Mouse (Mus musculus) bone marrow macrophage, adult 2 months (primary cell): ENCODE results near the gene Dll4. TPM values are rescaled to one million over a fixed set of nuclear protein-coding genes. Genes with fewer than 3 reads are reported as not detected.

Experiments used
- H3K27ac ChIP-seq: 2 replicates; pipeline ENCODE4 v1.5.1; 2012; ENCODE audit warnings: low read depth, low read length; ENCODE audit not compliant: insufficient read depth
- H3K4me1 ChIP-seq: 2 replicates; pipeline ENCODE4 v1.6.1; 2012; ENCODE audit warnings: low read length; ENCODE audit not compliant: control insufficient read depth, insufficient read depth
- H3K4me3 ChIP-seq: 2 replicates; pipeline ENCODE4 v1.5.1; 2012; ENCODE audit warnings: mild to moderate bottlenecking, low read length, moderate library complexity; ENCODE audit not compliant: insufficient read depth
- CTCF ChIP-seq: IDR thresholded peaks from 2 replicates; pipeline ENCODE4 v1.5.1; 2012; ENCODE audit warnings: low read depth, mild to moderate bottlenecking, low read length, moderate library complexity
- POLR2A ChIP-seq: IDR thresholded peaks from 2 replicates; pipeline ENCODE4 v1.6.1; 2012; ENCODE audit warnings: mild to moderate bottlenecking, low read depth, low read length, borderline replicate concordance
- polyA plus RNA-seq: library from polyadenylated mRNA; stranded (reverse); fragments of >200 nt; gene quantifications from 2 replicates; pipeline ENCODE4 v1.2.4, GENCODE M21; 2012; ENCODE audit not compliant: missing spikeins, insufficient read depth, insufficient read length

The Dll4 gene
- polyA plus RNA-seq, 1 experiment = not detected

- TF ChIP-seq CTCF (no peak), POLR2A (no peak)
- no peak overlapping the region for H3K4me3 ChIP-seq
- no peak overlapping the region for H3K27ac ChIP-seq
- H3K4me1 ChIP-seq = peaks cover 36% of the 10 kb centered on the region
Observed at GRCm38 (mm10) chr2:119293776-119294390, 31.7 kb upstream of the Dll4 start.

GRCm38 (mm10) chr2:119294411-119294810 lies 31.2 kb upstream of the Dll4 start:
- no peak overlapping the region for H3K27ac ChIP-seq
- no peak for TF ChIP-seq POLR2A
- TF ChIP-seq CTCF = no peak
- H3K4me1 ChIP-seq = peaks cover 40% of the 10 kb centered on the region
- H3K4me3 ChIP-seq = peak overlapping the region; percentile 1; the same call in 1 of the 2 replicates

- no peak overlapping the region for H3K4me3 ChIP-seq
- H3K27ac ChIP-seq = no peak overlapping the region
- TF ChIP-seq POLR2A (no peak), CTCF (no peak)
- H3K4me1 ChIP-seq = peaks cover 42% of the 10 kb centered on the region
Observed at GRCm38 (mm10) chr2:119296756-119297155, 28.8 kb upstream of the Dll4 start.

- no peak for TF ChIP-seq CTCF
- no peak for TF ChIP-seq POLR2A
- Histone ChIP-seq H3K4me3 (no peak overlapping the region), H3K27ac (no peak overlapping the region), H3K4me1 (peaks cover 42% of the 10 kb centered on the region)
Observed at GRCm38 (mm10) chr2:119297506-119297905, 28.1 kb upstream of the Dll4 start.

- H3K27ac ChIP-seq = no peak overlapping the region
- peaks cover 42% of the 10 kb centered on the region for H3K4me1 ChIP-seq
- TF ChIP-seq CTCF (no peak), POLR2A (no peak)
- no peak overlapping the region for H3K4me3 ChIP-seq
Observed at GRCm38 (mm10) chr2:119298330-119298729, 27.3 kb upstream of the Dll4 start.

- Histone ChIP-seq H3K27ac (no peak overlapping the region), H3K4me1 (peaks cover 44% of the 10 kb centered on the region), H3K4me3 (no peak overlapping the region)
- TF ChIP-seq CTCF (no peak), POLR2A (no peak)
Observed at GRCm38 (mm10) chr2:119298839-119299238, 26.7 kb upstream of the Dll4 start.

- peaks cover 41% of the 10 kb centered on the region for H3K4me1 ChIP-seq
- H3K27ac ChIP-seq = no peak overlapping the region
- peak; percentile 68 for TF ChIP-seq CTCF
- TF ChIP-seq POLR2A = no peak
- no peak overlapping the region for H3K4me3 ChIP-seq
Observed at GRCm38 (mm10) chr2:119299981-119300818, 25.4 kb upstream of the Dll4 start.

- Histone ChIP-seq H3K4me1 (peaks cover 39% of the 10 kb centered on the region), H3K4me3 (no peak overlapping the region), H3K27ac (no peak overlapping the region)
- TF ChIP-seq POLR2A = no peak
- TF ChIP-seq CTCF = no peak
Observed at GRCm38 (mm10) chr2:119300819-119301493, 24.6 kb upstream of the Dll4 start.

- Histone ChIP-seq H3K4me1 (peaks cover 31% of the 10 kb centered on the region), H3K27ac (no peak overlapping the region), H3K4me3 (no peak overlapping the region)
- TF ChIP-seq POLR2A (no peak), CTCF (no peak)
Observed at GRCm38 (mm10) chr2:119302876-119303275, 22.7 kb upstream of the Dll4 start.
